Mouse (Mus musculus): ENCODE measurements around the gene Dclk1.

Gene Dclk1

GRCm38 (mm10) chr3:55569539-55569938 is 327.4 kb downstream of the Dclk1 start:
- no peak for DNase-seq (ENCODE audit: extremely low read depth, insufficient read length, low spot score)

GRCm38 (mm10) chr3:55571034-55571433 is 328.9 kb downstream of the Dclk1 start:
- no peak for DNase-seq (ENCODE audit: extremely low read depth, insufficient read length, low spot score)

GRCm38 (mm10) chr3:55571552-55572296 is 329.6 kb downstream of the Dclk1 start:
- no peak for DNase-seq (ENCODE audit: extremely low read depth, insufficient read length, low spot score)

- no peak for DNase-seq (ENCODE audit: extremely low read depth, insufficient read length, low spot score)
Measured at GRCm38 (mm10) chr3:55572297-55572681, 330.1 kb downstream of the Dclk1 start.

- no peak for DNase-seq (ENCODE audit: extremely low read depth, insufficient read length, low spot score)
Measured at GRCm38 (mm10) chr3:55574003-55574402, 331.8 kb downstream of the Dclk1 start.

GRCm38 (mm10) chr3:55587434-55587971 is 345.3 kb downstream of the Dclk1 start:
- no peak for DNase-seq (ENCODE audit: extremely low read depth, insufficient read length, low spot score)

GRCm38 (mm10) chr3:55587972-55588946 is 346.1 kb downstream of the Dclk1 start:
- no peak for DNase-seq (ENCODE audit: extremely low read depth, insufficient read length, low spot score)
